Mouse (Mus musculus): ENCODE data around the gene Ccdc85c. TPM values are rescaled to one million over a fixed set of nuclear protein-coding genes. Genes with fewer than 3 reads are reported as not detected.

Ccdc85c gene
- polyA plus RNA-seq, 1 experiment from 2014 or later: 20.4 TPM

DNA sequence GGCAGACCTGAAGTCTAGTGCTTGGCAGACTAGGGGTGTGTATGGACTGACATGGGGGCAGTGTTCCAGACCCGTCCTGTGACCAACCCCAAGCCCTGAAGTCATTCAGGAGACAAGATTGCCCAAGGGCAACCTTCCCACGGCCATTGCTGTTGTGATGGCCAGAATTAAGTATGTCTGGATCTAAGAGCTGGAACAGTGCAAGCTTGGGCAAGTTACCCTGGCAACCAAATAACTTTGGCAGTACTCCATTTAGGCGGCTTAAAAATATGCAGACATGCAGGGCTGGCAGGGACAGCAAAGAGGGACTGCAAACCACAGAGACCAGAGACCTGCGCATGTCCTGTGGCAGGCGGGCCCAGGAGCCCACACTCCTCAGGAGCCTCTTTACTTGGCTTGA lies 35.8 kb downstream of the Ccdc85c start:
- Histone ChIP-seq H3K36me3 (ENCODE audit: control insufficient read depth, insufficient read depth, low read length) (no peaks in the 10 kb centered on the region), H3K27me3 (ENCODE audit: control insufficient read depth, insufficient read depth, low read length) (no peaks in the 10 kb centered on the region), H3K27ac (ENCODE audit: low read depth, low read length) (peak overlapping the region; percentile 89), H3K9me3 (ENCODE audit: control insufficient read depth, low read length) (no peaks in the 10 kb centered on the region), H3K4me3 (ENCODE audit: low read depth, low read length) (no peak overlapping the region), H3K4me1 (ENCODE audit: control insufficient read depth, insufficient read depth, low read length) (peaks cover 64% of the 10 kb centered on the region), H3K9ac (ENCODE audit: low read length) (no peak overlapping the region; the same call in 1 of the 2 replicates), H3K4me2 (peak overlapping the region; percentile 21; the same call in 1 of the 2 replicates)
- WGBS: 31% methylated on average over 5 of the region's 5 CpGs
- ATAC-seq (ENCODE audit: low FRiP score) (peak; percentile 13; the same call in 1 of the 2 replicates), DNase-seq (ENCODE audit: low spot score, missing footprints) (no peak)

DNA sequence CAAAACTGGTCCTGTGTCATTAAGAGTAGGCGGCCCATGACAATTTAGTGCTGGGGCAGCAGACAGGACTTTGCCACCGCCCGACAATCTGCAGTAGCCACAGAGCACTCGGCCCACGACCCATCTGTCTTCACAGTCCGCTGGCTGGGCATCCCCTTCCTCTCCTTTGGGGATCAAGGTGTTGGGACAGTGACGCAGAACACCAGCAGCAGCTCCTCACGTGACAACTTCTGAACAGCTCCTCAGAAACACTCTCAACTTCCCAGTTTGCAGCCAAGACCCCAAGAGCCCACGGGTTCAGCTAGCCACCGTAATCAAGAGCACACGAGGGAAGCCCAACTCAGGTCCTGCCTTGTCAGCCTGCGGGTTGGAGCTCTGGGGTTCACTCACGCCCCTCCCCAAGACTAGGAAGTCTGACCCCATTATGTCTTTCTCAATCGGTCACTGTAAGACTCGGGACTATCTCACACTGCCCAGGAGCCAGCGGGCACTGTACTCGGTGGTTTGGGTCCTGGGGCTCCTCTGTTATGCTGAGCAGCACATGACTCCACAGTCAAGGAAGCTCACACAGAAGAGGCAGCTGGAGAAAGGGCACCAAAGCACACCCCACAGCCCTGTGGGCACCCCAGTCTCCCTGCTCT lies 36.7 kb downstream of the Ccdc85c start:
- DNase-seq (ENCODE audit: low spot score, missing footprints) (no peak), ATAC-seq (ENCODE audit: low FRiP score) (no peak)

DNA sequence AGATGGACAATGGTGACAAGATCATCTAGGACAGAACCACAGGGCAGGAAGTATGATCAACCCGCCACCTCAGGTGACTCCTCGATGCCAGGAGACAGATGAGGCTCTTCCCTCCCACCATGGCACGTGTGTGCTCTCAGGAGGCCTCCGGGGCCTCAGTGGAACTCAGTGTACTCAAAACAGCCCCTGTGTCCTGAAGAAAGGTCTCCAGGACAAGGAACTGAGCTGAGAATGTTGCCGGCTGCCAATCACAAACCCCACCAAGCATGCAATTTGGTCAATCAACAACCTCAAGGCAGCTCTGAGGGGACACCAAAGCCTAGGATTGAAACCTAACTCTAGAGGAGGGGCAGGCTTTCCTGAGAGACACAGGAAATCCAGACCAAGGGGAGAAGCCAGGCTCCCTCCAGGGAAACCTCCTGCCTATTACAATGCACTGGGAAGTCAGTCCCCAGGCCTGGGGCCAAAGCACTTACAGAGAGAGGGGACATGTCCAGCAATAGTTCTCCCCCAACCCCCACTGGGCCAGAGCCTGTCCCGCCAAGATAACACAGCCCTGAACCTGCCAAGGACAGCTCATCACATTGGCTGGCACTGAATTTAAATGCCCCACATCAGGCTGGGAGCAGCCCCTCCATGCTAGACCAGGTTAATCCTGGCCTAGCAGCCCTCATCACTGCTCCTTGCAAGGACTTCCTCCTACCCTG lies 37.8 kb downstream of the Ccdc85c start:
- H3K4me2 ChIP-seq: no peak overlapping the region
- no peak for ATAC-seq (ENCODE audit: low FRiP score)
- H3K27me3 ChIP-seq (ENCODE audit: control insufficient read depth, insufficient read depth, low read length): no peaks in the 10 kb centered on the region
- H3K4me1 ChIP-seq (ENCODE audit: control insufficient read depth, insufficient read depth, low read length): peaks cover 45% of the 10 kb centered on the region
- no peak overlapping the region for H3K9ac ChIP-seq (ENCODE audit: low read length)
- WGBS: 73% methylated on average over 6 of the region's 6 CpGs
- H3K36me3 ChIP-seq (ENCODE audit: control insufficient read depth, insufficient read depth, low read length): no peaks in the 10 kb centered on the region
- H3K27ac ChIP-seq (ENCODE audit: low read depth, low read length): no peak overlapping the region
- no peak overlapping the region for H3K4me3 ChIP-seq (ENCODE audit: low read depth, low read length)
- H3K9me3 ChIP-seq (ENCODE audit: control insufficient read depth, low read length): no peaks in the 10 kb centered on the region
- no peak for DNase-seq (ENCODE audit: low spot score, missing footprints)

More for the DNA sequence above, 36.7 kb downstream of the Ccdc85c start:
- no peaks in the 10 kb centered on the region for H3K27me3 ChIP-seq (ENCODE audit: control insufficient read depth, insufficient read depth, low read length)
- H3K9me3 ChIP-seq (ENCODE audit: control insufficient read depth, low read length): no peaks in the 10 kb centered on the region
- 85% methylated on average over 17 of the region's 17 CpGs for WGBS
- no peak overlapping the region for H3K9ac ChIP-seq (ENCODE audit: low read length)
- peaks cover 55% of the 10 kb centered on the region for H3K4me1 ChIP-seq (ENCODE audit: control insufficient read depth, insufficient read depth, low read length)
- H3K4me3 ChIP-seq (ENCODE audit: low read depth, low read length): no peak overlapping the region
- H3K36me3 ChIP-seq (ENCODE audit: control insufficient read depth, insufficient read depth, low read length): no peaks in the 10 kb centered on the region
- H3K27ac ChIP-seq (ENCODE audit: low read depth, low read length): no peak overlapping the region
- no peak overlapping the region for H3K4me2 ChIP-seq

DNA sequence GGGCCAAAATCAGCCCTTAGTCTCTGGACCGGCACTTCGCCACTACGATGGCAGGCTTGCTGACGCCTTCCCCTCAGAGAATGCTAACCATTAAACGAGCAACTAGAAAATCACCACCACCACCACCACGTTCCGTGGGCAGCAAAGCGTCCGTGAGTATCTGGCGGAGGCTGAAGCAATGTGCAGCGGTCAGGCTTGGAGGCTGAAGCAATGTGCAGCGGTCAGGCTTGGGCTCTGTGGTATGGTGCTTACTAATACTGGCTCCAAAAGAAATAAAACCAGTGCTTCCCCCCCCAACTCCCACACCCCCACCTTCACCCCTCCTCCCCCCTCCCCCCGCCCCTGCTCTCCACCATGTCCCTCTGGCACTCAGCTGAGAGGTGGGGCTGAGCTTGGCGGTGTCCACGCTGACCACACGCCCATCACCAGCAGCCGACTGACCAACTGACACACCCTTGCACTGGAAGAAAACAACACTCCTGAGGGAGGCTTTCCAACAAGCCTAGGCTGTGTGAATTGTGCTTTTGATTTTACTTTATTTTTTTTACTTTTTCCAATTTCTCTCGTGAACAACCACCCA lies 39.2 kb downstream of the Ccdc85c start:
- H3K36me3 ChIP-seq (ENCODE audit: control insufficient read depth, insufficient read depth, low read length): no peaks in the 10 kb centered on the region
- DNase-seq (ENCODE audit: low spot score, missing footprints): no peak
- no peaks in the 10 kb centered on the region for H3K9me3 ChIP-seq (ENCODE audit: control insufficient read depth, low read length)
- H3K27me3 ChIP-seq (ENCODE audit: control insufficient read depth, insufficient read depth, low read length): no peaks in the 10 kb centered on the region
- 89% methylated on average over 17 of the region's 18 CpGs for WGBS
- no peak overlapping the region for H3K4me3 ChIP-seq (ENCODE audit: low read depth, low read length)
- H3K9ac ChIP-seq (ENCODE audit: low read length): no peak overlapping the region
- peaks cover 44% of the 10 kb centered on the region for H3K4me1 ChIP-seq (ENCODE audit: control insufficient read depth, insufficient read depth, low read length)
- H3K27ac ChIP-seq (ENCODE audit: low read depth, low read length): no peak overlapping the region
- no peak for ATAC-seq (ENCODE audit: low FRiP score)
- H3K4me2 ChIP-seq: no peak overlapping the region

DNA sequence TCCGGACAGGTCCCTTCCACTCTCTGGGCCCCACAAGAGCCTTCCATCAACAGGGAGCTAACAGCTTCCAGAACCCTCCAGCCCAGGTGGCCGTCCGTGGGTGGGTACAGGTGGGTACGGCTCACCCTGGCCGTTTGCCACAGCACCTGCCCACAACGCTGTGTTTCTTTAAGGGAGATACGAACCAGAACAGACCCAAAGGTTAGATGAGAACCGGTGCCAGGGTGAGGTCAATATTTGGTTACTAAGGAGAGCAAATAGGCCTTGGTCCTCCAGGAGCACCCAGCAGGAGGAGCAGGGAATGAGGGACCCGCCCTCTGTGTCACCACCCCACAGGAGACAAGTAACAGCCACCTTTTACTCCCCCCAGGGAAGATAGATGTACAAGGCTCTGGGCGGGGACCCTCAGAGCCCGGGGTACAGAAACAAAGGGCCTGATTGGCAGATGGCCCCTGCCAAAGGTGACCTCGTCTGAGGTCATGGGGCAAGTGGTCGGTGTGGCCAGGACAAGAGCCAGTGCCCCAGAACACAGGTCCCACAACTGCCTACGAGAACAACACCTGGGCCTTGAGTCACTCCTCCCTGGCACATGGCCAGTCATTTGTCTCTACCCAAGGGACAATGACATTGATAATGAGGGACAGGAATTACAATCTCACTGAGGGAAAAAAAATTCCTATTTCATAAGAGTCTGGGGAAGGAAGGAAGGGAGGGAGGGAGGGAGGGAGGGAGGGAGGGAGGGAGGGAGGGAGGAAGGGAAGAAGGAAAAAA lies 40.2 kb downstream of the Ccdc85c start:
- WGBS: 86% methylated on average over 14 of the region's 14 CpGs
- ATAC-seq (ENCODE audit: low FRiP score): no peak
- Histone ChIP-seq H3K4me3 (ENCODE audit: low read depth, low read length) (no peak overlapping the region), H3K27me3 (ENCODE audit: control insufficient read depth, insufficient read depth, low read length) (no peaks in the 10 kb centered on the region), H3K4me2 (no peak overlapping the region), H3K4me1 (ENCODE audit: control insufficient read depth, insufficient read depth, low read length) (peaks cover 34% of the 10 kb centered on the region), H3K27ac (ENCODE audit: low read depth, low read length) (no peak overlapping the region), H3K9ac (ENCODE audit: low read length) (no peak overlapping the region), H3K36me3 (ENCODE audit: control insufficient read depth, insufficient read depth, low read length) (no peaks in the 10 kb centered on the region), H3K9me3 (ENCODE audit: control insufficient read depth, low read length) (no peaks in the 10 kb centered on the region)
- DNase-seq (ENCODE audit: low spot score, missing footprints): no peak

DNA sequence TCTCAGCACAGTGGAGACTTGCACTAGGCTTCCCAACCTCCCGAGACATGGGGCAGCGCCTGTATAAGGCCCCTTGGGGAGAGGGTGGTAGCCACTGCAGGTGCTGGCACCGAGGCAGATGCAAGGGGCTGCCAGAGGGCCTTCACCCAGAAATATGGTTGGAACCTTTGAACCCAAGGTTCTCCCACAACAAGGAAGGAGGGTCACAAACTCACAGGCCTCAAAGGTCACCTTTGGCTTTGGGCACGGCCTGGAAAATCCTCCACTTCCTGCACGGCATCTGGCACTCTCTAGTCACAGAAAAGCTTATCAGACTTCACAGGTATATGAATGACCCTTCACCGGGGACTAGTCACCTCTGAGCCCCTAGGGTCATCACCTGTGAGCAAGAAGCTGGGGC lies 41.5 kb downstream of the Ccdc85c start:
- peaks cover 26% of the 10 kb centered on the region for H3K4me1 ChIP-seq (ENCODE audit: control insufficient read depth, insufficient read depth, low read length)
- 89% methylated on average over 6 of the region's 6 CpGs for whole genome bisulfite sequencing
- no peak overlapping the region for H3K4me3 ChIP-seq (ENCODE audit: low read depth, low read length)
- no peak overlapping the region for H3K27ac ChIP-seq (ENCODE audit: low read depth, low read length)
- no peak overlapping the region for H3K9ac ChIP-seq (ENCODE audit: low read length)
- DNase-seq (ENCODE audit: low spot score, missing footprints) (no peak), ATAC-seq (ENCODE audit: low FRiP score) (no peak)
- H3K4me2 ChIP-seq: no peak overlapping the region
- H3K36me3 ChIP-seq (ENCODE audit: control insufficient read depth, insufficient read depth, low read length): no peaks in the 10 kb centered on the region
- H3K27me3 ChIP-seq (ENCODE audit: control insufficient read depth, insufficient read depth, low read length): no peaks in the 10 kb centered on the region
- no peaks in the 10 kb centered on the region for H3K9me3 ChIP-seq (ENCODE audit: control insufficient read depth, low read length)

DNA sequence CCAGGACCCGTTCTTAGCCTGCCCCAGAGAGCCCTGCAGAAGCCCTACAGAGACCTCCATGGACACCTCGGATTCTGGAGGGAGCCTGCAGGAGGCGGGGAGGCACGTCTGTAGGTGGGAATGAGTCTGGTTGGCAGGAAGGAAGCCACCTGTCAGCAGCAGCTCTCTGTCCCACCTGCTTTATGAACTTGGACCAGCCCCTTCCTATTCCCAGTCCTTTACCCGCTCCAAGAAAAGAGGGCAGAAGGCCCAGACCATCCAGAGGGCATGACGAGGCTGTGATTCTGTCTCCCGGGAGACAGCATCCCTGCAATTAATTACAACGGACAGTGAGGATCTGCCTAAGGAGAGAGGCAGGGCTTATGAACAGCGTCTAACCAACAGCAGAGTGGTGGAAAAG lies 43.3 kb downstream of the Ccdc85c start:
- Histone ChIP-seq H3K27ac (ENCODE audit: low read depth, low read length) (no peak overlapping the region; the same call in 1 of the 2 replicates), H3K9ac (ENCODE audit: low read length) (no peak overlapping the region)
- 46% methylated on average over 9 of the region's 9 CpGs for WGBS

DNA sequence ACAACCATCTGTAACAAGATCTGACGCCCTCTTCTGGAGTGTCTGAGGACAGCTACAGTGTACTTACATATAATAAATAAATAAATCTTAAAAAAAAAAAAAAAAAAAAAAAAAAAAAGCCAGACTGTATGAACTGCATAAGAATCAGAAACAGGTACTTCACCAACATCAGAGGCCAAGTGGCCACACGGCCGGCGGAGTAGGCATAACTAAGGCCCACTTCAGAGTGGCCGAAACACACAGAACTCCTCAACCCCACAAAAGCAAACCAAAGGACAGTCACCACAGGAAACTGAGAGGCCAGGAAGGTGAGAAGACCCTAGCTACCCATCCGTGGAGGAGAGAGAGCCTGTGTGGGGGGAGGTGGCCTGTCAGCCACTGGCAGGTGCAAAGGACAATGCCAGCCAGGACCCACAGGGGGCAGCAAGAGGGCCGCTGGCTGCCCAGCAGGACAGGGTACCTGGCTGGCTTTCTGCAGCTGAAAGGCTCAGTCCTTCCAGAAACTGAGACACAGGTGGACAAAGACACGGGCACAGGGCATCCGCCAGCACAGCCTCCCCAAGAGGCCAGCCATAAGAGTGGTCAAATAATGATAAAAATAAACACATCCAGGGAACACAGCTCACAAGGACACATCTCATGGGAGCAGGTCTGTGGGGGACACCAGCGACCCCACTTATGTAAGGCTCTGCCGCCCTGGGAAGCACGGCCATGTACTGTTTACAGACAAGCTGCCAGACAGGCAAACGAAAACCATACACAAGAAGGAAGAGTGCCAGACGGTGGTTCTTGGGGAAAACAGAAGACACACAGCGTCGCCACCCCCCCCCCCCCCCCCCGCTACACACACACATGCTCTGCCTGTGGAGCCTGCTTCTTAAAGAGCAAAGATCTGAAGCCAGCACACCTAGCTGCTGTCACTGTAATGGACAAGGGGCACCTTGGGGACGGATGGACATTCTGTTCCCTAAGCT lies 44.1 kb downstream of the Ccdc85c start:
- H3K4me3 ChIP-seq (ENCODE audit: low read depth, low read length): no peak overlapping the region
- no peak overlapping the region for H3K4me2 ChIP-seq
- H3K4me1 ChIP-seq (ENCODE audit: control insufficient read depth, insufficient read depth, low read length): peaks cover 21% of the 10 kb centered on the region
- H3K36me3 ChIP-seq (ENCODE audit: control insufficient read depth, insufficient read depth, low read length): no peaks in the 10 kb centered on the region
- no peak overlapping the region for H3K9ac ChIP-seq (ENCODE audit: low read length)
- no peaks in the 10 kb centered on the region for H3K9me3 ChIP-seq (ENCODE audit: control insufficient read depth, low read length)
- no peaks in the 10 kb centered on the region for H3K27me3 ChIP-seq (ENCODE audit: control insufficient read depth, insufficient read depth, low read length)
- H3K27ac ChIP-seq (ENCODE audit: low read depth, low read length): no peak overlapping the region
- WGBS: 63% methylated on average over 17 of the region's 18 CpGs
- ATAC-seq (ENCODE audit: low FRiP score): 0 out of 2 replicates have a peak, but pooled peaks have one; percentile 14
- peak; percentile 83 for DNase-seq (ENCODE audit: low spot score, missing footprints)

More for the DNA sequence above, 43.3 kb downstream of the Ccdc85c start:
- Histone ChIP-seq H3K36me3 (ENCODE audit: control insufficient read depth, insufficient read depth, low read length) (no peaks in the 10 kb centered on the region), H3K9me3 (ENCODE audit: control insufficient read depth, low read length) (no peaks in the 10 kb centered on the region), H3K4me1 (ENCODE audit: control insufficient read depth, insufficient read depth, low read length) (peaks cover 22% of the 10 kb centered on the region), H3K4me2 (no peak overlapping the region), H3K27me3 (ENCODE audit: control insufficient read depth, insufficient read depth, low read length) (no peaks in the 10 kb centered on the region), H3K4me3 (ENCODE audit: low read depth, low read length) (no peak overlapping the region)
- DNase-seq (ENCODE audit: low spot score, missing footprints): peak; percentile 84
- peak; percentile 5; the same call in 1 of the 2 replicates for ATAC-seq (ENCODE audit: low FRiP score)

Data from midbrain, embryonic 11.5 days (tissue).